Mouse (Mus musculus): Measurements from ENCODE around the gene Hoxc8. TPM values are rescaled to one million over a fixed set of nuclear protein-coding genes. Genes with fewer than 3 reads are reported as not detected.

The Hoxc8 gene
- polyA plus RNA-seq, 2 experiments, result 0.04 TPM

GRCm38 (mm10) chr15:103035548-103035881 is 45.1 kb downstream of the Hoxc8 start:
- DNase-seq (ENCODE audit: low read depth in 3 of 3, low spot score in 3 of 3) (no peak), ATAC-seq (ENCODE audit: insufficient read depth) (no peak)
- no peak overlapping the region for H3K9ac ChIP-seq (replicated peaks)
- H3K36me3 ChIP-seq (replicated peaks; ENCODE audit: control insufficient read depth, insufficient read depth, low read depth), result no peaks in the 10 kb centered on the region
- no peak overlapping the region for H3K27ac ChIP-seq
- no peaks in the 10 kb centered on the region for H3K9me3 ChIP-seq (ENCODE audit: control insufficient read depth, low read length)
- H3K4me1 ChIP-seq (replicated peaks; ENCODE audit: control insufficient read depth in 2 of 2, insufficient read depth in 2 of 2, low read length in 1 of 2), result no peaks in the 10 kb centered on the region
- WGBS (ENCODE audit: insufficient replicate concordance), result 3% methylated on average over 14 of the region's 14 CpGs
- peaks cover 78% of the 10 kb centered on the region for H3K27me3 ChIP-seq (ENCODE audit: control insufficient read depth, insufficient read depth, low read length)
- TF ChIP-seq EP300 (IDR thresholded peaks at IDR 0.05; ENCODE audit: low read depth), result no peak
- no peak for TF ChIP-seq CTCF (IDR thresholded peaks at IDR 0.05; ENCODE audit: low read depth)
- no peak overlapping the region for H3K4me2 ChIP-seq (ENCODE audit: low read depth)
- peak overlapping the region in 1 of 2 experiments; percentile 24; a peak in 1 of 4 replicates for H3K4me3 ChIP-seq (ENCODE audit: insufficient read depth in 1 of 2, low read depth in 2 of 2, low read length in 2 of 2)

- Histone ChIP-seq H3K27me3 (ENCODE audit: control insufficient read depth, insufficient read depth, low read length) (peaks cover 86% of the 10 kb centered on the region), H3K27ac (no peak overlapping the region), H3K36me3 (replicated peaks; ENCODE audit: control insufficient read depth, insufficient read depth, low read depth) (no peaks in the 10 kb centered on the region), H3K9me3 (ENCODE audit: control insufficient read depth, low read length) (no peaks in the 10 kb centered on the region), H3K4me3 (ENCODE audit: insufficient read depth in 1 of 2, low read depth in 2 of 2, low read length in 2 of 2) (no peak overlapping the region), H3K4me1 (replicated peaks; ENCODE audit: control insufficient read depth in 2 of 2, insufficient read depth in 2 of 2, low read length in 1 of 2) (no peaks in the 10 kb centered on the region), H3K9ac (replicated peaks) (no peak overlapping the region), H3K4me2 (ENCODE audit: low read depth) (no peak overlapping the region)
- 3% methylated on average over 1 of the region's 1 CpGs for WGBS (ENCODE audit: insufficient replicate concordance)
- DNase-seq (ENCODE audit: low read depth in 3 of 3, low spot score in 3 of 3) (no peak), ATAC-seq (ENCODE audit: insufficient read depth) (no peak)
- TF ChIP-seq EP300 (IDR thresholded peaks at IDR 0.05; ENCODE audit: low read depth), result no peak
- TF ChIP-seq CTCF (IDR thresholded peaks at IDR 0.05; ENCODE audit: low read depth), result no peak
Observed at GRCm38 (mm10) chr15:103037579-103037978, 47.2 kb downstream of the Hoxc8 start.

DNA sequence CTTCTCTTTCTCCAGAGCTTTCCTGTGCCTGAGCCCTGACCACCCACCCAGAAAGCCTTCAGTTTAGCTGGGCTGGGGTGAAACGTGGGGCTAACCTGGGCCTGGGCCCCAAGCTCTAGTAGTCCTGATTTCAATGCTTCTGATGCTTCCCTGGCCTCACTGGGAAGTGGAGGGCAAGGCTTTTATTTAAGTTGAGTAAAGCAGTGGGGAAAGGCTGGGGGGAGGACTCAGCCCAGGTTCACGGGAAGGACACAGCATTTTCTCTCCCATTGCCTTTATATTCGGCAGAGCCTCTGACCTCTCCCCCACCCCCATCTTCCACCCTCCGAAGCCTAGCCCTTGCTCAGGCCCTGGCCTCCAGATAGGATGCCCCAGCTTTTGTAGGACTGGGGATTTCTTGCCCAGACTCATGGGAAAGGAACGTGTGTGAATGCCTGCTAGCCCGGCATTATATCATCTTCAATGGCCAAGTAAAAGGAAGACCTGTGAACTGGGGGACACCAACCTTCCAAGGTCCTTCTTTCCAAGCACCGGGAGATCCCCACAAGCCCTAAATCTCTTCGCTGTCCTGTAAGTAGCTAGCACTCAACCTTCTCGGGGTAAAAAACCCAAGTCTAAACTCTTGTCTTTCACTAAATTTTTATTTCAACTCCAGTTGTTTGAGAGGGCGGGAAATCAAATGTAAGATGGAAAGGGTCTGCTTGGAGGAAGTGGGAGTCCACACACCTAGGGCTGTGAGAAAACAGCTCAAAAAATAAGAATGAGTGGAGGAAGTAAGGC is 48.5 kb downstream of the Hoxc8 start:
- ATAC-seq (ENCODE audit: insufficient read depth), result no peak
- DNase-seq (ENCODE audit: low read depth in 3 of 3, low spot score in 3 of 3), result no peak
- Histone ChIP-seq H3K9me3 (ENCODE audit: control insufficient read depth, low read length) (no peaks in the 10 kb centered on the region), H3K36me3 (replicated peaks; ENCODE audit: control insufficient read depth, insufficient read depth, low read depth) (no peaks in the 10 kb centered on the region), H3K27me3 (ENCODE audit: control insufficient read depth, insufficient read depth, low read length) (peaks cover 84% of the 10 kb centered on the region), H3K4me2 (ENCODE audit: low read depth) (no peak overlapping the region), H3K9ac (replicated peaks) (no peak overlapping the region), H3K4me1 (replicated peaks; ENCODE audit: control insufficient read depth in 2 of 2, insufficient read depth in 2 of 2, low read length in 1 of 2) (no peaks in the 10 kb centered on the region), H3K4me3 (ENCODE audit: insufficient read depth in 1 of 2, low read depth in 2 of 2, low read length in 2 of 2) (no peak overlapping the region), H3K27ac (no peak overlapping the region)
- WGBS (ENCODE audit: insufficient replicate concordance), result 25% methylated on average over 10 of the region's 10 CpGs
- no peak for TF ChIP-seq EP300 (IDR thresholded peaks at IDR 0.05; ENCODE audit: low read depth)
- no peak for TF ChIP-seq CTCF (IDR thresholded peaks at IDR 0.05; ENCODE audit: low read depth)

- DNase-seq (ENCODE audit: low read depth in 3 of 3, low spot score in 3 of 3), result no peak
- H3K4me3 ChIP-seq (ENCODE audit: insufficient read depth in 1 of 2, low read depth in 2 of 2, low read length in 2 of 2), result no peak overlapping the region
- no peaks in the 10 kb centered on the region for H3K9me3 ChIP-seq (ENCODE audit: control insufficient read depth, low read length)
- peaks cover 79% of the 10 kb centered on the region for H3K27me3 ChIP-seq (ENCODE audit: control insufficient read depth, insufficient read depth, low read length)
- TF ChIP-seq CTCF (IDR thresholded peaks at IDR 0.05; ENCODE audit: low read depth), result no peak
- no peak for TF ChIP-seq EP300 (IDR thresholded peaks at IDR 0.05; ENCODE audit: low read depth)
- no peaks in the 10 kb centered on the region for H3K4me1 ChIP-seq (replicated peaks; ENCODE audit: control insufficient read depth in 2 of 2, insufficient read depth in 2 of 2, low read length in 1 of 2)
- H3K27ac ChIP-seq, result no peak overlapping the region
- H3K4me2 ChIP-seq (ENCODE audit: low read depth), result no peak overlapping the region
- no peak for ATAC-seq (ENCODE audit: insufficient read depth)
- WGBS (ENCODE audit: insufficient replicate concordance), result 30% methylated on average over 3 of the region's 3 CpGs
- no peak overlapping the region for H3K9ac ChIP-seq (replicated peaks)
- H3K36me3 ChIP-seq (replicated peaks; ENCODE audit: control insufficient read depth, insufficient read depth, low read depth), result no peaks in the 10 kb centered on the region
Observed at GRCm38 (mm10) chr15:103039609-103040008, 49.2 kb downstream of the Hoxc8 start.

GRCm38 (mm10) chr15:103040601-103041000 is 50.2 kb downstream of the Hoxc8 start:
- H3K27me3 ChIP-seq (ENCODE audit: control insufficient read depth, insufficient read depth, low read length), result peaks cover 69% of the 10 kb centered on the region
- DNase-seq (ENCODE audit: low read depth in 3 of 3, low spot score in 3 of 3) (no peak), ATAC-seq (ENCODE audit: insufficient read depth) (no peak)
- no peaks in the 10 kb centered on the region for H3K9me3 ChIP-seq (ENCODE audit: control insufficient read depth, low read length)
- no peaks in the 10 kb centered on the region for H3K36me3 ChIP-seq (replicated peaks; ENCODE audit: control insufficient read depth, insufficient read depth, low read depth)
- TF ChIP-seq EP300 (IDR thresholded peaks at IDR 0.05; ENCODE audit: low read depth) (no peak), CTCF (IDR thresholded peaks at IDR 0.05; ENCODE audit: low read depth) (no peak)
- no peak overlapping the region for H3K27ac ChIP-seq
- no peaks in the 10 kb centered on the region for H3K4me1 ChIP-seq (replicated peaks; ENCODE audit: control insufficient read depth in 2 of 2, insufficient read depth in 2 of 2, low read length in 1 of 2)
- H3K9ac ChIP-seq (replicated peaks), result no peak overlapping the region
- no peak overlapping the region for H3K4me2 ChIP-seq (ENCODE audit: low read depth)
- no peak overlapping the region for H3K4me3 ChIP-seq (ENCODE audit: insufficient read depth in 1 of 2, low read depth in 2 of 2, low read length in 2 of 2)
- 25% methylated on average over 12 of the region's 12 CpGs for WGBS (ENCODE audit: insufficient replicate concordance)
